In genomic region chr3:131364632-131365446, GRCm38 (mm10) we compare ENCODE assay signal across 9 mouse cellular contexts.
DNase-seq lines count a peak whose midpoint lies in the region; ATAC-seq and TF ChIP-seq lines count a peak whose summit lies in the region.
"Had no signal": no experiment of that assay in that cellular context is flagged by ENCODE, and none has a peak within 500 bp of the region (broad histone marks: within the 10 kb centered on the region; RNA-seq: fewer than 3 reads in every experiment).

No protein-coding gene starts in this region.

- H3K4me2 ChIP-seq in liver, embryonic 11.5 days = peak overlapping the region; percentile 38
- peak overlapping the region; percentile 40 for H3K4me2 ChIP-seq in stomach, embryonic 15.5 days
- H3K4me2 ChIP-seq: limb, embryonic 15.5 days had no signal

- H3K27ac ChIP-seq in hindbrain, embryonic 10.5 days = no peak overlapping the region
- H3K27ac ChIP-seq in liver, embryonic 11.5 days (ENCODE audit: low read depth, low read length) = peak overlapping the region; percentile 66
- H3K27ac ChIP-seq in stomach, embryonic 15.5 days = peak overlapping the region; percentile 65
- H3K27ac ChIP-seq: limb, embryonic 15.5 days had no signal

- DNase-seq in brain, adult 2 months (ENCODE audit: low read depth, low spot score) = peak; percentile 20
- DNase-seq in hindbrain, embryonic 10.5 days (ENCODE audit: low spot score) = peak; percentile 8
- no peak for DNase-seq in liver, embryonic 11.5 days (ENCODE audit: low spot score)
- DNase-seq in layer of hippocampus, postnatal 14 days (ENCODE audit: low spot score in 2 of 2) = no peak
- no peak for DNase-seq in left cerebral cortex, postnatal 14 days (ENCODE audit: low spot score in 2 of 2)
- no peak for DNase-seq in frontal cortex, adult 2 months (ENCODE audit: extremely low spot score in 1 of 2, low spot score in 1 of 2)

- ATAC-seq in liver, embryonic 11.5 days (replicated peaks; ENCODE audit: low FRiP score) = peak; percentile 81
- ATAC-seq in stomach, embryonic 15.5 days (ENCODE audit: insufficient read depth, low FRiP score, low read depth) = peak; percentile 90

- no peaks in the 10 kb centered on the region for H3K36me3 ChIP-seq in E14TG2a.4 (ENCODE audit: insufficient read depth, low read length)
- no peaks in the 10 kb centered on the region for H3K36me3 ChIP-seq in hindbrain, embryonic 10.5 days
- no peaks in the 10 kb centered on the region for H3K36me3 ChIP-seq in liver, embryonic 11.5 days (ENCODE audit: control insufficient read depth, insufficient read depth, low read length)
- H3K36me3 ChIP-seq in stomach, embryonic 15.5 days = no peaks in the 10 kb centered on the region
- H3K36me3 ChIP-seq: limb, embryonic 15.5 days had no signal

- no peaks in the 10 kb centered on the region for H3K9me3 ChIP-seq in E14TG2a.4 (ENCODE audit: low read length)
- H3K9me3 ChIP-seq in hindbrain, embryonic 10.5 days = no peaks in the 10 kb centered on the region
- no peaks in the 10 kb centered on the region for H3K9me3 ChIP-seq in liver, embryonic 11.5 days (ENCODE audit: control insufficient read depth, low read length)
- H3K9me3 ChIP-seq in stomach, embryonic 15.5 days = no peaks in the 10 kb centered on the region
- H3K9me3 ChIP-seq: limb, embryonic 15.5 days had no signal

- H3K4me3 ChIP-seq in E14TG2a.4 (replicated peaks; ENCODE audit: low read length) = peak overlapping the region; percentile 45
- no peak overlapping the region for H3K4me3 ChIP-seq in hindbrain, embryonic 10.5 days
- no peak overlapping the region for H3K4me3 ChIP-seq in liver, embryonic 11.5 days (ENCODE audit: low read depth, low read length)
- peak overlapping the region; percentile 18; the same call in 1 of the 2 replicates for H3K4me3 ChIP-seq in stomach, embryonic 15.5 days (replicated peaks)
- H3K4me3 ChIP-seq: limb, embryonic 15.5 days had no signal

- intact Hi-C loops in left cerebral cortex, postnatal 14 days (cut with DNase I) = no loop called here

- no peak overlapping the region for H3K9ac ChIP-seq in liver, embryonic 11.5 days (ENCODE audit: low read depth, low read length)
- H3K9ac ChIP-seq in stomach, embryonic 15.5 days = no peak overlapping the region
- H3K9ac ChIP-seq: limb, embryonic 15.5 days had no signal

- H3K4me1 ChIP-seq in E14TG2a.4 (replicated peaks; ENCODE audit: low read depth, low read length) = peaks cover 36% of the 10 kb centered on the region
- H3K4me1 ChIP-seq in hindbrain, embryonic 10.5 days (replicated peaks) = peaks cover 7% of the 10 kb centered on the region; the same call in 1 of the 2 replicates
- H3K4me1 ChIP-seq in liver, embryonic 11.5 days (replicated peaks; ENCODE audit: control insufficient read depth, insufficient read depth, low read length) = no peaks in the 10 kb centered on the region
- peaks cover 8% of the 10 kb centered on the region; the same call in 1 of the 2 replicates for H3K4me1 ChIP-seq in stomach, embryonic 15.5 days
- H3K4me1 ChIP-seq: limb, embryonic 15.5 days had no signal

- no peak for TF ChIP-seq CTCF in E14TG2a.4 (conservative IDR thresholded peaks at IDR 0.05; ENCODE audit: low read length)

- no peaks in the 10 kb centered on the region for H3K27me3 ChIP-seq in E14TG2a.4 (ENCODE audit: insufficient read depth, low read length)
- no peaks in the 10 kb centered on the region for H3K27me3 ChIP-seq in hindbrain, embryonic 10.5 days (ENCODE audit: insufficient read depth, poor library complexity, severe bottlenecking)
- no peaks in the 10 kb centered on the region for H3K27me3 ChIP-seq in liver, embryonic 11.5 days (replicated peaks; ENCODE audit: control insufficient read depth, insufficient read depth, low read length)
- no peaks in the 10 kb centered on the region for H3K27me3 ChIP-seq in stomach, embryonic 15.5 days (replicated peaks)
- H3K27me3 ChIP-seq: limb, embryonic 15.5 days had no signal

- 74% methylated on average over 23 of the region's 23 CpGs for whole genome bisulfite sequencing in hindbrain, embryonic 10.5 days
- WGBS in liver, embryonic 11.5 days = 69% methylated on average over 23 of the region's 23 CpGs
- whole genome bisulfite sequencing in stomach, embryonic 15.5 days = 41% methylated on average over 23 of the region's 23 CpGs

Comparison
In these comparisons a context has a peak if more than half of its experiments do, and no peak if none do; other contexts are left out.
1. H3K4me3 ChIP-seq: peak in E14TG2a.4 (single experiment) and stomach, embryonic 15.5 days (single experiment); none in hindbrain, embryonic 10.5 days (single experiment) and liver, embryonic 11.5 days (single experiment).
2. DNase-seq: peak in brain, adult 2 months (single experiment) and hindbrain, embryonic 10.5 days (single experiment); none in liver, embryonic 11.5 days (single experiment), layer of hippocampus, postnatal 14 days (0 of 2), left cerebral cortex, postnatal 14 days (0 of 2) and frontal cortex, adult 2 months (0 of 2).